Mouse (Mus musculus): ENCODE measurements at regions not wholly inside any gene's neighbourhood (a gene's known extent, or its start where the extent isn't known, plus 50 kb on each side); places are given as distances from the start of the nearest gene placed in this dataset.
"Not testable (repeated sequence)": the region's sequence is repeated elsewhere in the genome, so short reads cannot be mapped to it uniquely, and the experiment has no call there.

DNA sequence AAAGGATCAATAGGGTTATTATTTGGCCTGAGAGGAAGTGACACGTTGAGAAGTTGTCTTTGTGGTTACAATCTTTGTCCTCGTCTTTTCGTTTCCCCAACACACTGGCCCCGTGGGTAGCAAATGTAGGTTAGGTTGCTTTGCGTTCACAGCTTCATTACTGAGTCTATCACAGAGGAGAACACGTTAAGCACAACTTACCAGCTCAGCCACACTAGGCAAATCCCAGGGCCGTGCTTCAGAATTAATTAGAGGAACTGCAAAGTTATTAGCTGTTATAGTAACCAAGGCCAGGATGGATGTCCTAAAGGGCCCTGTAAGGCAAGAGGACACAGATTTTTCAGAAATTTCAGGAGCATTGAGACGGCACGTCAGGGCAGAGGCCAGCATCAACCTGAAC, 166.3 kb downstream of the Akain1 start:
- no peak for ATAC-seq (replicated peaks; ENCODE audit: low FRiP score, low read depth)
- Histone ChIP-seq H3K27me3 (ENCODE audit: insufficient read depth, low read length) (no peaks in the 10 kb centered on the region), H3K9ac (ENCODE audit: low read depth, low read length) (no peak overlapping the region), H3K27ac (no peak overlapping the region), H3K9me3 (replicated peaks; ENCODE audit: low read length) (no peaks in the 10 kb centered on the region), H3K4me3 (replicated peaks; ENCODE audit: low read depth, low read length) (no peak overlapping the region), H3K4me1 (replicated peaks; ENCODE audit: insufficient read depth, low read length) (no peaks in the 10 kb centered on the region), H3K36me3 (ENCODE audit: insufficient read depth, low read length) (no peaks in the 10 kb centered on the region), H3K4me2 (ENCODE audit: low read length) (no peak overlapping the region)
- TF ChIP-seq CTCF (IDR thresholded peaks at IDR 0.05; ENCODE audit: low read depth) = no peak
- DNase-seq (ENCODE audit: low spot score) = no peak
- WGBS = 79% methylated on average over 9 of the region's 9 CpGs

DNA sequence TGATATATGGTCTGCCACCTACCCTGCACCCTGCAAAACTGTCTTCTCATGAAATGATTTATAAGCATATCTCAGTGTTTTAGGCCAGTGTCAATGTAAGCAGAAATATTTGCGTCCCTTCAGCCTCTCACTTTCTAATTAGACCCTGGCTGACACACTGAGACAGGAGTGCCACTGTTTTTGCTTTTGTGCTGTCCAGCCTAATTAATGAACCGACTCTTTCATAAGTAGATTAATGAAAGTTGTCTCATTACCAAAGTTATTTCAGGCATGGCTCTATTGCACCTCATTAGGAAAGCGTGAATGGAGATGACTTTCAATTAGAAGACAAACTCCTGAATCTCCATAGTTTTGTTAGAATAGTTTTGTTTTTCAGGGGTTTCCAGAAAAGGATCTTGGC, 192.3 kb downstream of the Akain1 start:
- no peak overlapping the region for H3K4me2 ChIP-seq (ENCODE audit: low read length)
- H3K27ac ChIP-seq = no peak overlapping the region
- ATAC-seq (replicated peaks; ENCODE audit: low FRiP score, low read depth) = no peak
- no peak for TF ChIP-seq CTCF (IDR thresholded peaks at IDR 0.05; ENCODE audit: low read depth)
- no peaks in the 10 kb centered on the region for H3K4me1 ChIP-seq (replicated peaks; ENCODE audit: insufficient read depth, low read length)
- WGBS = 36% methylated on average over 3 of the region's 3 CpGs
- no peak for DNase-seq (ENCODE audit: low spot score)
- H3K27me3 ChIP-seq (ENCODE audit: insufficient read depth, low read length) = no peaks in the 10 kb centered on the region
- no peak overlapping the region for H3K9ac ChIP-seq (ENCODE audit: low read depth, low read length)
- H3K36me3 ChIP-seq (ENCODE audit: insufficient read depth, low read length) = no peaks in the 10 kb centered on the region
- H3K4me3 ChIP-seq (replicated peaks; ENCODE audit: low read depth, low read length) = no peak overlapping the region
- no peaks in the 10 kb centered on the region for H3K9me3 ChIP-seq (replicated peaks; ENCODE audit: low read length)

DNA sequence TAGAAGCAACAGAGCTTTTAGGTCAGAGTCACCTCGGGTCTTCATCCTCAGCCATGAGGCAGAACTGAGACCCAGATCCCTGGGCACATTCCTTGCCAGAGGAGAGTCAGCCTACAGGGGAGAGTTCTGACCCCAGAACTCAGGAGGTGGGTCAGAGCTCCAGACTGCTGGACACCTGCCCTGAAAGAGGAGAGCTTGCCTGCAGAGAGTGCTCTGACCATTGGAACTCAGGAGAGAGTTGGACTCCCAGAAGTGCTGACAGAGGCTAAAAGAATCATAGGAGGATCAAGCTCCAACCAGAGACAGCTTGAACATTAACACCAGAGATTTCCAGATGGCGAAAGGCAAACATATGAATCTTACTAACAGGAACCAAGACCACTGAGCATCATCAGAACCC, 211.4 kb downstream of the Akain1 start:
- 72% methylated on average over 2 of the region's 2 CpGs for WGBS
- H3K9me3 ChIP-seq (replicated peaks; ENCODE audit: low read length); H3K4me1 ChIP-seq (replicated peaks; ENCODE audit: insufficient read depth, low read length); H3K27me3 ChIP-seq (ENCODE audit: insufficient read depth, low read length); H3K4me3 ChIP-seq (replicated peaks; ENCODE audit: low read depth, low read length); ATAC-seq (replicated peaks; ENCODE audit: low FRiP score, low read depth); H3K4me2 ChIP-seq (ENCODE audit: low read length); DNase-seq (ENCODE audit: low spot score); H3K9ac ChIP-seq (ENCODE audit: low read depth, low read length); H3K36me3 ChIP-seq (ENCODE audit: insufficient read depth, low read length); H3K27ac ChIP-seq: not testable (repeated sequence)

DNA sequence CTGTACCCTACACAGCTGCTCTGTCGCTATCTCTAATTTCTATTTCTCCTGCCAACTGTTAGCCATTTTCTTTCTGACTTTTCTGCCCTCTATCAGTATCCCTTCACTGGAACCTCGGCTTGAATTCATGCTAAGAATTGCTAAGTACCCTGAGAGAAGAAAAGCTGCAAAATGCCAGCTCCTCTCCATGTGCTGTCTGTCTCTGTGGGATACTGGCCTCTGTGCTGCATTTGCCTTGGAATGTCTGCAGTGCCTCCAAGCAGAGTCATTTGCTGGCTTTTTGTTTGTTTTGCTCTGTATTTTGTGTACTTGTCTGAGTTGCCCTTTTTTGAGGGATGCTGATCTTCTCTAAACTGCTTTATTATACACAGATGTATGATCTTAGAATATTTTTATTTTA, 215.5 kb downstream of the Akain1 start:
- no peak overlapping the region for H3K9ac ChIP-seq (ENCODE audit: low read depth, low read length)
- DNase-seq (ENCODE audit: low spot score) (no peak), ATAC-seq (replicated peaks; ENCODE audit: low FRiP score, low read depth) (no peak)
- no peak overlapping the region for H3K27ac ChIP-seq
- H3K4me3 ChIP-seq (replicated peaks; ENCODE audit: low read depth, low read length) = no peak overlapping the region
- 57% methylated on average over 2 of the region's 2 CpGs for WGBS
- no peak for TF ChIP-seq CTCF (IDR thresholded peaks at IDR 0.05; ENCODE audit: low read depth)
- no peaks in the 10 kb centered on the region for H3K4me1 ChIP-seq (replicated peaks; ENCODE audit: insufficient read depth, low read length)
- H3K27me3 ChIP-seq (ENCODE audit: insufficient read depth, low read length) = no peaks in the 10 kb centered on the region
- H3K9me3 ChIP-seq (replicated peaks; ENCODE audit: low read length) = no peaks in the 10 kb centered on the region
- no peak overlapping the region for H3K4me2 ChIP-seq (ENCODE audit: low read length)
- no peaks in the 10 kb centered on the region for H3K36me3 ChIP-seq (ENCODE audit: insufficient read depth, low read length)

DNA sequence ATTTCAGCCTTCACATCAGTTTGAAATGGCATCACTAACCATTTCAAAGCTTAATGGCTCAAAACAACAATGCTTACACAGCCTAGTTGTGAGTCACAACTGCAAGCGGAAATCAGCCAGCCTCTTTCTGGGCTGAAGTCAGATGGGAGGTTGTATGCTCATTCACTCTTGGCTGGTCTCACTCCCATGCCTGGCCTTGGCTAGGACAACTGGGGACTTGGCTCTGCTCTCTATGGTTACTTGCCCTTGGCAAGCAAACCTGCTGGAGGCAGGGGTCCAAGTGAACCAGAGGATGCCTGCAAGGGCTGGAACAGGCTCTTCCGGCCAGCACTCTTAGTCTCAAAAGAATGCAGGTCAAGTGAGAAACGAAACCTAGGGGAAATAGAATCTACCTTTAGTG, 233.4 kb downstream of the Akain1 start:
- no peaks in the 10 kb centered on the region for H3K9me3 ChIP-seq (replicated peaks; ENCODE audit: low read length)
- no peak overlapping the region for H3K9ac ChIP-seq (ENCODE audit: low read depth, low read length)
- H3K4me1 ChIP-seq (replicated peaks; ENCODE audit: insufficient read depth, low read length) = no peaks in the 10 kb centered on the region
- no peak overlapping the region for H3K4me2 ChIP-seq (ENCODE audit: low read length)
- no peak overlapping the region for H3K27ac ChIP-seq
- no peaks in the 10 kb centered on the region for H3K36me3 ChIP-seq (ENCODE audit: insufficient read depth, low read length)
- 77% methylated on average over 3 of the region's 3 CpGs for WGBS
- no peak for ATAC-seq (replicated peaks; ENCODE audit: low FRiP score, low read depth)
- H3K4me3 ChIP-seq (replicated peaks; ENCODE audit: low read depth, low read length) = no peak overlapping the region
- no peaks in the 10 kb centered on the region for H3K27me3 ChIP-seq (ENCODE audit: insufficient read depth, low read length)
- no peak for TF ChIP-seq CTCF (IDR thresholded peaks at IDR 0.05; ENCODE audit: low read depth)
- no peak for DNase-seq (ENCODE audit: low spot score)

DNA sequence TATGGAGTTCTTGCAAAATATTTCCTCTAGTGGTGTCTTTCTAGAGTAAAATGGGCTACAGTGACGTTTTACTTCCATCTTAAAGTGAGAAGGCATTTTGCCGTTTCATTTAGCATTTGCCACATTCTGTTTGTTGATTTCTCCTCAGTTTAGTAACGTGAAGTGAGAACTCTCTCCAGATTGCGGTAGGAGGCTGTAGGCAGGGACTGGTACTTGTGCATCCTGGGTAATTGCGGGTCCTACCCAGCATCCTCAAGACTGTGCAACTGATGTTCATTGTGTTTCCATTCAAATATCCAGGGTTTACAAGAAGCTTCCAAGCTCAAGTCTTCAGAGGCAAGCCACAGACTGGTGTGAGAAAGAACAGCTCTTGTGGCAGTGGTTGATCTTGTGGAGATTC, 244.0 kb downstream of the Akain1 start:
- no peak overlapping the region for H3K27ac ChIP-seq
- no peak overlapping the region for H3K4me3 ChIP-seq (replicated peaks; ENCODE audit: low read depth, low read length)
- H3K27me3 ChIP-seq (ENCODE audit: insufficient read depth, low read length) = no peaks in the 10 kb centered on the region
- WGBS = 86% methylated on average over 5 of the region's 5 CpGs
- no peaks in the 10 kb centered on the region for H3K36me3 ChIP-seq (ENCODE audit: insufficient read depth, low read length)
- ATAC-seq (replicated peaks; ENCODE audit: low FRiP score, low read depth) (no peak), DNase-seq (ENCODE audit: low spot score) (no peak)
- no peak overlapping the region for H3K9ac ChIP-seq (ENCODE audit: low read depth, low read length)
- no peak overlapping the region for H3K4me2 ChIP-seq (ENCODE audit: low read length)
- no peaks in the 10 kb centered on the region for H3K4me1 ChIP-seq (replicated peaks; ENCODE audit: insufficient read depth, low read length)
- no peaks in the 10 kb centered on the region for H3K9me3 ChIP-seq (replicated peaks; ENCODE audit: low read length)
- no peak for TF ChIP-seq CTCF (IDR thresholded peaks at IDR 0.05; ENCODE audit: low read depth)

GRCm38 (mm10) chr17:69685625-69686257, 246.6 kb downstream of the Akain1 start:
- Histone ChIP-seq H3K4me2 (ENCODE audit: low read length) (no peak overlapping the region), H3K4me3 (replicated peaks; ENCODE audit: low read depth, low read length) (no peak overlapping the region), H3K9me3 (replicated peaks; ENCODE audit: low read length) (no peaks in the 10 kb centered on the region), H3K4me1 (replicated peaks; ENCODE audit: insufficient read depth, low read length) (no peaks in the 10 kb centered on the region), H3K27ac (no peak overlapping the region), H3K27me3 (ENCODE audit: insufficient read depth, low read length) (no peaks in the 10 kb centered on the region), H3K36me3 (ENCODE audit: insufficient read depth, low read length) (no peaks in the 10 kb centered on the region), H3K9ac (ENCODE audit: low read depth, low read length) (no peak overlapping the region)
- no peak for TF ChIP-seq CTCF (IDR thresholded peaks at IDR 0.05; ENCODE audit: low read depth)
- no peak for DNase-seq (ENCODE audit: low spot score)
- WGBS = 80% methylated on average over 5 of the region's 5 CpGs
- no peak for ATAC-seq (replicated peaks; ENCODE audit: low FRiP score, low read depth)

Measured in kidney, postnatal 0 days (tissue).